Mouse (Mus musculus): ENCODE measurements around the gene Tspear. TPM values are rescaled to one million over a fixed set of nuclear protein-coding genes. Genes with fewer than 3 reads are reported as not detected.

The Tspear gene
- polyA plus RNA-seq, 1 experiment from 2014 or later, result 0.55 TPM

DNA sequence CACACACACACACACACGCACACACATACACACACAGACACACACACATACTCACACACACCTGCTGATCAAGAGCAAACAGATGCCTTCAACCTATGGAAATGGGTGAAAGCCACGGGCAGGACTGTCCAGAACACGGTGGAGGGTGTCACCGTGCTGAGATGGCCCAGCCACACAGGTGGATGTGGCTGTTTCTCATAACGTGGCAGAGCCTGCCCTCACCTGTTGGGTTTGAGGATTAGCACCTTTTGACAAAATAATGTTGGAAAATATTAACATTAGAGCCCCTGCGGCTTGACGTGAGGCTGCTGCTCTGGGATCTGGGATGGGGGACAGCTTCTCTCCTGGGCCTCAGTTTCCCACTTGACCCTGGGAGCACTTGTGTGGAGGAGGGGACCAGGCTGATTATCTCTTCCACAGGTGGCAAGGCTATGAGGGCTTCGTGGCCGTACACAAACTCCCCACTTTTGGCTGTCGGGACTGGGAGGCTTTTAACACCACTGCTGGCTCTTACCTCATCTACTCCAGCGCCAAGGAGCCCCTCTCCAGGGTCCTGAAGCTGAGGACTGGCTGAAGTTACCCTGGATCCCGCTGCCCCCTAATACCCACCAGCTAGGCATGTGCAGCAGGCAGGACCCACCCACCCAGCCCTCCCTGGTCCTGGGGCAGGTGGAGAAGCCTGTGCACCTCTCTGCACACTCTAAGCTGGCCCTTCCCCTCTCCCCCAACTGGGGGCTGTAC is 199.8 kb downstream of the Tspear start:
- no peak for ATAC-seq
- no peaks in the 10 kb centered on the region for H3K27me3 ChIP-seq (replicated peaks; ENCODE audit: control insufficient read depth, insufficient read depth, low read length)
- no peak for DNase-seq (ENCODE audit: low spot score)
- no peak overlapping the region for H3K4me2 ChIP-seq (ENCODE audit: low read length)
- H3K9me3 ChIP-seq (replicated peaks; ENCODE audit: control insufficient read depth, low read length), result no peaks in the 10 kb centered on the region
- no peak overlapping the region for H3K4me3 ChIP-seq (ENCODE audit: low read depth, low read length)
- no peak overlapping the region for H3K27ac ChIP-seq (ENCODE audit: low read depth, low read length)
- WGBS, result 64% methylated on average over 12 of the region's 12 CpGs
- no peaks in the 10 kb centered on the region for H3K4me1 ChIP-seq (ENCODE audit: control insufficient read depth, insufficient read depth, low read length)
- no peak overlapping the region for H3K9ac ChIP-seq (ENCODE audit: low read length)
- no peaks in the 10 kb centered on the region for H3K36me3 ChIP-seq (ENCODE audit: control insufficient read depth, insufficient read depth, low read length)

- Histone ChIP-seq H3K36me3 (ENCODE audit: control insufficient read depth, insufficient read depth, low read length) (no peaks in the 10 kb centered on the region), H3K4me3 (ENCODE audit: low read depth, low read length) (no peak overlapping the region), H3K27ac (ENCODE audit: low read depth, low read length) (no peak overlapping the region), H3K4me1 (ENCODE audit: control insufficient read depth, insufficient read depth, low read length) (no peaks in the 10 kb centered on the region), H3K9me3 (replicated peaks; ENCODE audit: control insufficient read depth, low read length) (no peaks in the 10 kb centered on the region), H3K27me3 (replicated peaks; ENCODE audit: control insufficient read depth, insufficient read depth, low read length) (no peaks in the 10 kb centered on the region), H3K9ac (ENCODE audit: low read length) (no peak overlapping the region), H3K4me2 (ENCODE audit: low read length) (no peak overlapping the region)
- DNase-seq (ENCODE audit: low spot score) (no peak), ATAC-seq (no peak)
- 81% methylated on average over 8 of the region's 8 CpGs for WGBS
These were observed 204.7 kb downstream of the Tspear start for GRCm38 (mm10) chr10:77890987-77891565.

GRCm38 (mm10) chr10:77895562-77895961 is 209.2 kb downstream of the Tspear start:
- DNase-seq (ENCODE audit: low spot score), result peak; percentile 14
- Histone ChIP-seq H3K27ac (ENCODE audit: low read depth, low read length) (no peak overlapping the region), H3K4me2 (ENCODE audit: low read length) (no peak overlapping the region)

GRCm38 (mm10) chr10:77900126-77900525 is 213.8 kb downstream of the Tspear start:
- no peaks in the 10 kb centered on the region for H3K36me3 ChIP-seq (ENCODE audit: control insufficient read depth, insufficient read depth, low read length)
- WGBS, result 81% methylated on average over 7 of the region's 7 CpGs
- no peaks in the 10 kb centered on the region for H3K4me1 ChIP-seq (ENCODE audit: control insufficient read depth, insufficient read depth, low read length)
- DNase-seq (ENCODE audit: low spot score) (no peak), ATAC-seq (no peak)
- no peak overlapping the region for H3K27ac ChIP-seq (ENCODE audit: low read depth, low read length)
- no peak overlapping the region for H3K9ac ChIP-seq (ENCODE audit: low read length)
- no peaks in the 10 kb centered on the region for H3K27me3 ChIP-seq (replicated peaks; ENCODE audit: control insufficient read depth, insufficient read depth, low read length)
- H3K4me3 ChIP-seq (ENCODE audit: low read depth, low read length), result no peak overlapping the region
- no peak overlapping the region for H3K4me2 ChIP-seq (ENCODE audit: low read length)
- no peaks in the 10 kb centered on the region for H3K9me3 ChIP-seq (replicated peaks; ENCODE audit: control insufficient read depth, low read length)

More at GRCm38 (mm10) chr10:77895562-77895961, 209.2 kb downstream of the Tspear start:
- Histone ChIP-seq H3K9me3 (replicated peaks; ENCODE audit: control insufficient read depth, low read length) (no peaks in the 10 kb centered on the region), H3K9ac (ENCODE audit: low read length) (no peak overlapping the region), H3K27me3 (replicated peaks; ENCODE audit: control insufficient read depth, insufficient read depth, low read length) (no peaks in the 10 kb centered on the region), H3K4me1 (ENCODE audit: control insufficient read depth, insufficient read depth, low read length) (no peaks in the 10 kb centered on the region), H3K4me3 (ENCODE audit: low read depth, low read length) (no peak overlapping the region), H3K36me3 (ENCODE audit: control insufficient read depth, insufficient read depth, low read length) (no peaks in the 10 kb centered on the region)
- WGBS, result 77% methylated on average over 5 of the region's 5 CpGs
- ATAC-seq, result no peak

GRCm38 (mm10) chr10:77900903-77901818 is 214.8 kb downstream of the Tspear start:
- H3K9ac ChIP-seq (ENCODE audit: low read length), result 0 out of 2 replicates have a peak overlapping the region, but pooled peaks have one; percentile 71
- H3K9me3 ChIP-seq (replicated peaks; ENCODE audit: control insufficient read depth, low read length), result no peaks in the 10 kb centered on the region
- H3K4me1 ChIP-seq (ENCODE audit: control insufficient read depth, insufficient read depth, low read length), result no peaks in the 10 kb centered on the region
- H3K36me3 ChIP-seq (ENCODE audit: control insufficient read depth, insufficient read depth, low read length), result no peaks in the 10 kb centered on the region
- WGBS, result 84% methylated on average over 27 of the region's 27 CpGs
- H3K4me2 ChIP-seq (ENCODE audit: low read length), result peak overlapping the region; percentile 82; the same call in 1 of the 2 replicates
- no peak for DNase-seq (ENCODE audit: low spot score)
- no peaks in the 10 kb centered on the region for H3K27me3 ChIP-seq (replicated peaks; ENCODE audit: control insufficient read depth, insufficient read depth, low read length)
- peak overlapping the region; percentile 51; the same call in 1 of the 2 replicates for H3K4me3 ChIP-seq (ENCODE audit: low read depth, low read length)
- no peak overlapping the region for H3K27ac ChIP-seq (ENCODE audit: low read depth, low read length)
- no peak for ATAC-seq

DNA sequence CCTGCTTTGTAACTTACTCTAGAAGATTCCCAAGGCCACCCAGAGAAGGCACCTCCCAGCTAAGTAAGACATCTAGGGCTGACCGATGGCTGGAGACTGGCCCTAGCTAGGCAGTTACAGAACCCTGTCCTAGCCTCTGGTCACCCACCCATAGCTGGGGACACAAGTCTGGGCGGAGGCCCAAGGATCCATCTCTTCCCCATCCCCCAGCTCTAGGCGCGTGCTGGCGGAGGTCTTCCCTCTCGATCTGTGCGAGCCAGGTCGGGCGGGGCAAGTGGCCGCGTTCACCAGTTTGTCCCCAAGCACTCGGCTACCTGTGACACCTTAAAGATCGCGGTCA is 215.5 kb downstream of the Tspear start:
- Histone ChIP-seq H3K27me3 (replicated peaks; ENCODE audit: control insufficient read depth, insufficient read depth, low read length) (no peaks in the 10 kb centered on the region), H3K4me2 (ENCODE audit: low read length) (peak overlapping the region; percentile 82), H3K4me1 (ENCODE audit: control insufficient read depth, insufficient read depth, low read length) (no peaks in the 10 kb centered on the region), H3K4me3 (ENCODE audit: low read depth, low read length) (peak overlapping the region; percentile 51), H3K9ac (ENCODE audit: low read length) (peak overlapping the region; percentile 71), H3K36me3 (ENCODE audit: control insufficient read depth, insufficient read depth, low read length) (no peaks in the 10 kb centered on the region), H3K9me3 (replicated peaks; ENCODE audit: control insufficient read depth, low read length) (no peaks in the 10 kb centered on the region), H3K27ac (ENCODE audit: low read depth, low read length) (0 out of 2 replicates have a peak overlapping the region, but pooled peaks have one; percentile 1)
- ATAC-seq, result peak; percentile 35; the same call in 1 of the 2 replicates
- DNase-seq (ENCODE audit: low spot score), result no peak
- under 1% methylated on average over 14 of the region's 14 CpGs for WGBS

- WGBS, result under 1% methylated on average over 46 of the region's 46 CpGs
- Histone ChIP-seq H3K4me2 (ENCODE audit: low read length) (peak within 1 kb of the TSS; percentile 82), H3K9ac (ENCODE audit: low read length) (peak within 1 kb of the TSS; percentile 71), H3K4me3 (ENCODE audit: low read depth, low read length) (peak within 1 kb of the TSS; percentile 51), H3K27me3 (replicated peaks; ENCODE audit: control insufficient read depth, insufficient read depth, low read length) (no peaks in the 10 kb centered on the region), H3K27ac (ENCODE audit: low read depth, low read length) (peak within 1 kb of the TSS; percentile 1; the same call in 1 of the 2 replicates), H3K9me3 (replicated peaks; ENCODE audit: control insufficient read depth, low read length) (no peaks in the 10 kb centered on the region), H3K4me1 (ENCODE audit: control insufficient read depth, insufficient read depth, low read length) (no peaks in the 10 kb centered on the region), H3K36me3 (ENCODE audit: control insufficient read depth, insufficient read depth, low read length) (no peaks in the 10 kb centered on the region)
- ATAC-seq (peak; percentile 79), DNase-seq (ENCODE audit: low spot score) (peak; percentile 66)
These were observed 216.0 kb downstream of the Tspear start, which contains the start of gene Lrrc3 for GRCm38 (mm10) chr10:77902211-77902893. TSS of gene Lrrc3 (minus strand) at chr10:77902536.
